Mouse (Mus musculus) MEL (cell line): Measurements from ENCODE around the gene Fosb. TPM values are rescaled to one million over a fixed set of nuclear protein-coding genes. Genes with fewer than 3 reads are reported as not detected.

ENCODE experiments used
- DNase-seq: peaks from one replicate; pipeline ENCODE4 v3.0.0; 2011; ENCODE audit warnings: low read depth, low spot score
- H3K27ac ChIP-seq: 2 replicates; pipeline ENCODE4 v1.5.1; 2012; ENCODE audit warnings: low read depth, mild to moderate bottlenecking, control low read depth, low read length, moderate library complexity; ENCODE audit not compliant: control insufficient read depth
- H3K27me3 ChIP-seq, 2 experiments: fragments of 150-350 bp in 1 of 2; sonication (generic) in 1 of 2; 2 replicates each; pipeline ENCODE4 v1.6.1; 2012; ENCODE audit warnings: low read length in 2 of 2, mild to moderate bottlenecking in 2 of 2, improper control_type of control experiment in 1 of 2, moderate library complexity in 1 of 2; ENCODE audit not compliant: insufficient read depth in 2 of 2, control insufficient read depth in 1 of 2
- H3K36me3 ChIP-seq, 2 experiments: 2 replicates each; pipeline ENCODE4 v1.6.1; 2012 to 2014; ENCODE audit warnings: low read length in 2 of 2, improper control_type of control experiment in 1 of 2, inconsistent platforms in 1 of 2, mild to moderate bottlenecking in 1 of 2; ENCODE audit not compliant: insufficient read depth in 2 of 2, control insufficient read depth in 1 of 2
- H3K4me1 ChIP-seq, 2 experiments: fragments of 150-350 bp in 1 of 2; sonication (generic) in 1 of 2; 2 replicates each; pipeline ENCODE4 v1.6.1; 2012; ENCODE audit warnings: low read length in 2 of 2, improper control_type of control experiment in 1 of 2, mild to moderate bottlenecking in 1 of 2; ENCODE audit not compliant: insufficient read depth in 2 of 2, control insufficient read depth in 1 of 2
- H3K4me3 ChIP-seq, 2 experiments: fragments of 150-350 bp in 1 of 2; sonication (generic) in 1 of 2; 2 replicates each; pipeline ENCODE4 v1.5.1; 2012; ENCODE audit warnings: low read depth in 2 of 2, low read length in 2 of 2, mild to moderate bottlenecking in 2 of 2, moderate library complexity in 2 of 2, control low read depth in 1 of 2, improper control_type of control experiment in 1 of 2; ENCODE audit not compliant: control insufficient read depth in 1 of 2, insufficient read depth in 1 of 2
- H3K79me2 ChIP-seq: 2 replicates; pipeline ENCODE4 v1.6.1; 2012; ENCODE audit warnings: mild to moderate bottlenecking, low read length, moderate library complexity; ENCODE audit not compliant: control insufficient read depth, poor library complexity, insufficient read depth
- H3K9ac ChIP-seq: 2 replicates; pipeline ENCODE4 v1.6.1; 2012; ENCODE audit warnings: low read depth, mild to moderate bottlenecking, control low read depth, low read length, moderate library complexity; ENCODE audit not compliant: control insufficient read depth, poor library complexity, severe bottlenecking
- H3K9me3 ChIP-seq: fragments of 150-350 bp; sonication (generic); replicated peaks from 2 replicates; pipeline ENCODE4 v1.6.1; 2012; ENCODE audit warnings: mild to moderate bottlenecking, low read length, improper control_type of control experiment, moderate library complexity; ENCODE audit not compliant: insufficient read depth
- CTCF ChIP-seq, 3 experiments: IDR thresholded peaks in 2 of 3; conservative IDR thresholded peaks in 1 of 3; 2 replicates each; pipeline ENCODE4 v1.5.1; 2011 to 2012; ENCODE audit warnings: low read length in 3 of 3, low read depth in 2 of 3, mild to moderate bottlenecking in 2 of 3, improper control_type of control experiment in 1 of 3, inconsistent platforms in 1 of 3, mixed read lengths in 1 of 3, moderate library complexity in 1 of 3; ENCODE audit not compliant: control insufficient read depth in 1 of 3, insufficient read depth in 1 of 3, poor library complexity in 1 of 3, severe bottlenecking in 1 of 3
- ELF1 ChIP-seq: IDR thresholded peaks from 2 replicates; pipeline ENCODE4 v1.6.1; 2014; ENCODE audit warnings: low read depth, mild to moderate bottlenecking, inconsistent platforms, low read length, improper control_type of control experiment, moderate library complexity
- EP300 ChIP-seq, 2 experiments: IDR thresholded peaks; 2 replicates each; pipeline ENCODE4 v1.6.1; 2011; ENCODE audit warnings: improper control_type of control experiment in 2 of 2, low read length in 2 of 2, low read depth in 1 of 2, mild to moderate bottlenecking in 1 of 2
- GABPA ChIP-seq: IDR thresholded peaks from 2 replicates; pipeline ENCODE4 v1.6.1; 2012; ENCODE audit warnings: low read depth, mild to moderate bottlenecking, inconsistent platforms, low read length, improper control_type of control experiment, moderate library complexity
- HCFC1 ChIP-seq: IDR thresholded peaks from 2 replicates; pipeline ENCODE4 v1.6.1; 2012; ENCODE audit warnings: low read depth, mild to moderate bottlenecking, inconsistent platforms, low read length, improper control_type of control experiment, moderate library complexity
- JUND ChIP-seq: IDR thresholded peaks from 2 replicates; pipeline ENCODE4 v1.6.1; 2011; ENCODE audit warnings: low read depth, mild to moderate bottlenecking, improper control_type of control experiment, low read length
- MAFK ChIP-seq: IDR thresholded peaks from 2 replicates; pipeline ENCODE4 v1.6.1; 2011; ENCODE audit warnings: low read depth, mild to moderate bottlenecking, low read length, improper control_type of control experiment, borderline replicate concordance
- MAX ChIP-seq: IDR thresholded peaks from 2 replicates; pipeline ENCODE4 v1.6.1; 2011; ENCODE audit warnings: low read length, improper control_type of control experiment
- MXI1 ChIP-seq: IDR thresholded peaks from 2 replicates; pipeline ENCODE4 v1.6.1; 2011; ENCODE audit warnings: mild to moderate bottlenecking, low read depth, low read length, improper control_type of control experiment
- MYB ChIP-seq: IDR thresholded peaks from 2 replicates; pipeline ENCODE4 v1.6.1; 2011; ENCODE audit warnings: mild to moderate bottlenecking, low read depth, low read length, improper control_type of control experiment
- MYC ChIP-seq: IDR thresholded peaks from 2 replicates; pipeline ENCODE4 v1.6.1; 2011; ENCODE audit warnings: low read depth, mild to moderate bottlenecking, low read length, improper control_type of control experiment, moderate library complexity
- NRF1 ChIP-seq: IDR thresholded peaks from 2 replicates; pipeline ENCODE4 v1.6.1; 2014; ENCODE audit warnings: low read depth, mild to moderate bottlenecking, inconsistent platforms, low read length, improper control_type of control experiment, moderate library complexity; ENCODE audit not compliant: poor library complexity, insufficient read depth, severe bottlenecking
- POLR2AphosphoS5 ChIP-seq: IDR thresholded peaks from 2 replicates; pipeline ENCODE4 v1.6.1; 2012; ENCODE audit warnings: low read depth, borderline replicate concordance, mild to moderate bottlenecking, inconsistent platforms, low read length, moderate library complexity, mixed read lengths
- RAD21 ChIP-seq: IDR thresholded peaks from 2 replicates; pipeline ENCODE4 v1.6.1; 2011; ENCODE audit warnings: mild to moderate bottlenecking, low read depth, low read length, improper control_type of control experiment
- RCOR1 ChIP-seq: IDR thresholded peaks from 2 replicates; pipeline ENCODE4 v1.6.1; 2012; ENCODE audit warnings: low read depth, mild to moderate bottlenecking, inconsistent platforms, low read length, improper control_type of control experiment
- SIN3A ChIP-seq: IDR thresholded peaks from 2 replicates; pipeline ENCODE4 v1.6.1; 2012; ENCODE audit warnings: low read length, improper control_type of control experiment, inconsistent platforms
- SMC3 ChIP-seq: IDR thresholded peaks from 2 replicates; pipeline ENCODE4 v1.6.1; 2011; ENCODE audit warnings: low read depth, low read length, improper control_type of control experiment
- USF1 ChIP-seq: IDR thresholded peaks from 2 replicates; pipeline ENCODE4 v1.6.1; 2014; ENCODE audit warnings: low read depth, mild to moderate bottlenecking, inconsistent platforms, low read length, improper control_type of control experiment, moderate library complexity
- USF2 ChIP-seq, 2 experiments: IDR thresholded peaks; 2 replicates each; pipeline ENCODE4 v1.6.1; 2011 to 2012; ENCODE audit warnings: improper control_type of control experiment in 2 of 2, low read length in 2 of 2, borderline replicate concordance in 1 of 2, inconsistent platforms in 1 of 2, low read depth in 1 of 2, mild to moderate bottlenecking in 1 of 2; ENCODE audit not compliant: insufficient read depth in 1 of 2
- ZKSCAN1 ChIP-seq: IDR thresholded peaks from 2 replicates; pipeline ENCODE4 v1.6.1; 2012; ENCODE audit warnings: low read depth, mild to moderate bottlenecking, inconsistent platforms, low read length, improper control_type of control experiment, moderate library complexity
- ZMIZ1 ChIP-seq: IDR thresholded peaks from 2 replicates; pipeline ENCODE4 v1.6.1; 2012; ENCODE audit warnings: low read depth, mild to moderate bottlenecking, inconsistent platforms, low read length, improper control_type of control experiment, moderate library complexity
- polyA plus RNA-seq, 2 experiments: library from polyadenylated mRNA; stranded (reverse) in 1 of 2; unstranded in 1 of 2; fragments of >175 nt in 1 of 2; fragments of >200 nt in 1 of 2; gene quantifications; 2 replicates each; pipeline versions ENCODE4 v1.2.1 to v1.2.4; 2012; ENCODE audit warnings: low replicate concordance in 2 of 2, low read depth in 1 of 2; ENCODE audit not compliant: insufficient read length in 2 of 2, insufficient read depth in 1 of 2, missing spikeins in 1 of 2
- total RNA-seq: library from RNA; depleted of rRNA; stranded (reverse); fragments of 300-350 nt; gene quantifications from 2 replicates; pipeline ENCODE4 v1.2.3, GENCODE M21; 2012

Fosb gene
- total and polyA plus RNA-seq, 3 experiments: 0.04 to 0.49 TPM; not detected in 1

DNA sequence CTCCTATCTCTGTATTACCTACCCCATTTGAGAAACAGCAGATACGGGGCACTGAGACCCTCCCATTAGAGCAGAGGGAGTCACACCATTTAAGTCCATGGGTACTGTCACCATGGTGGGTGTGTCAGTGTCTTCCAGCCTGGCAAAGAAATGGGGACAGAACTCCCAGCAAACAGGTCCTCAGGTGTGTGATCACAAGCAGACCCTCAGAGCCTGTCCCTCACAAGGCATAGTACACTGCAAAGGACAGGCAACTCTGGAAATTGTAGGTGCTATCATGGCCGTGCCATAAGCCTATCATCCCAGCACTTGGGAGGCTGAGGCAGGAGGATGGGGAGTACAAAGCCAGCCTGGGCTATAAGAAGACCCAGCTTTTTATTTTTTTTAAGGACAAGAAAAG is 8.3 kb upstream of the Fosb start:
- Histone ChIP-seq H3K27me3 (peaks cover 3 to 9% of the 10 kb centered on the region in 2 experiments; a peak in 3 of 4 replicates), H3K4me1 (peaks cover 0 to 25% of the 10 kb centered on the region in 2 experiments; a peak in 2 of 4 replicates), H3K9me3 (no peaks in the 10 kb centered on the region), H3K4me3 (peak overlapping the region in 1 of 2 experiments; percentile 37; a peak in 1 of 4 replicates)
- TF ChIP-seq CTCF (IDR thresholded peaks at IDR 0.05 in 2 of 3, conservative IDR thresholded peaks at IDR 0.05 in 1 of 3; ENCODE audit: control insufficient read depth in 1 of 3, insufficient read depth in 1 of 3, low read depth in 2 of 3, low read length in 3 of 3, poor library complexity in 1 of 3, severe bottlenecking in 1 of 3): no peak
- TF ChIP-seq SIN3A: no peak
- no peak for TF ChIP-seq RCOR1
- no peak for TF ChIP-seq NRF1
- TF ChIP-seq ZKSCAN1: no peak
- TF ChIP-seq JUND: no peak
- TF ChIP-seq MAX: no peak
- TF ChIP-seq HCFC1: no peak
- TF ChIP-seq ZMIZ1: no peak
- no peak for TF ChIP-seq USF2 (IDR thresholded peaks at IDR 0.05; ENCODE audit: borderline replicate concordance in 1 of 2, insufficient read depth in 1 of 2, low read depth in 1 of 2, low read length in 2 of 2)
- no peak for TF ChIP-seq SMC3
- no peak for TF ChIP-seq MAFK
- TF ChIP-seq GABPA: no peak
- no peak for TF ChIP-seq RAD21
- TF ChIP-seq ELF1: no peak
- TF ChIP-seq MYC: no peak
- no peak for TF ChIP-seq MYB
- TF ChIP-seq POLR2AphosphoS5: no peak
- TF ChIP-seq MXI1: no peak
- TF ChIP-seq, all 39 proteins: peak for 0
- no peaks in the 10 kb centered on the region for H3K79me2 ChIP-seq
- DNase-seq: no peak
- H3K36me3 ChIP-seq: no peaks in the 10 kb centered on the region
- H3K27ac ChIP-seq: no peak overlapping the region
- no peak overlapping the region for H3K9ac ChIP-seq

GRCm38 (mm10) chr7:19316451-19317161 is 6.8 kb upstream of the Fosb start:
- H3K27ac ChIP-seq: no peak overlapping the region
- peaks cover 6 to 7% of the 10 kb centered on the region in 2 experiments; a peak in 3 of 4 replicates for H3K27me3 ChIP-seq

More at GRCm38 (mm10) chr7:19316451-19317161, 6.8 kb upstream of the Fosb start:
- DNase-seq: peak; percentile 64
- H3K36me3 ChIP-seq: no peaks in the 10 kb centered on the region
- no peak overlapping the region for H3K4me3 ChIP-seq
- H3K9ac ChIP-seq: no peak overlapping the region
- peak in 1 of 2 experiments; percentile 59; a peak in 2 of 4 replicates for TF ChIP-seq EP300 (IDR thresholded peaks at IDR 0.05; ENCODE audit: low read depth in 1 of 2, low read length in 2 of 2)
- TF ChIP-seq USF1: no peak
- TF ChIP-seq, all 39 proteins: peak for 1
- Histone ChIP-seq H3K4me1 (peaks cover 0 to 25% of the 10 kb centered on the region in 2 experiments; a peak in 2 of 4 replicates), H3K79me2 (no peaks in the 10 kb centered on the region), H3K9me3 (no peaks in the 10 kb centered on the region)
